Mouse (Mus musculus) lung, postnatal 0 days (tissue): ENCODE measurements around the gene Ptgfrn. TPM values are rescaled to one million over a fixed set of nuclear protein-coding genes. Genes with fewer than 3 reads are reported as not detected.

Source experiments
- ATAC-seq: fragments of 200-750 bp; cut with Nextera tagmentation; 2 replicates; pipeline ENCODE4 v1.8.0; 2017; ENCODE audit warnings: moderate library complexity
- DNase-seq: peaks from one replicate; pipeline ENCODE4 v3.0.0-alpha.2; 2016; ENCODE audit warnings: low spot score
- H3K27ac ChIP-seq: fragments of 300-500 bp; sonication (generic); 2 replicates; pipeline ENCODE4 v1.5.1; 2014; ENCODE audit warnings: antibody characterized with exemption, mild to moderate bottlenecking, low read length, mixed read lengths
- H3K27me3 ChIP-seq: fragments of 300-500 bp; sonication (generic); replicated peaks from 2 replicates; pipeline ENCODE4 v1.6.1; 2014; ENCODE audit warnings: low read length, mixed read lengths; ENCODE audit not compliant: insufficient read depth
- H3K36me3 ChIP-seq: fragments of 300-500 bp; sonication (generic); 2 replicates; pipeline ENCODE4 v1.6.1; 2014; ENCODE audit warnings: low read length, mixed read lengths; ENCODE audit not compliant: insufficient read depth
- H3K4me1 ChIP-seq: fragments of 300-500 bp; sonication (generic); 2 replicates; pipeline ENCODE4 v1.6.1; 2014; ENCODE audit warnings: antibody characterized with exemption, low read depth, low read length, mixed read lengths; ENCODE audit not compliant: insufficient read depth
- H3K4me2 ChIP-seq: fragments of 300-500 bp; sonication (generic); replicated peaks from 2 replicates; pipeline ENCODE4 v1.6.1; 2014; ENCODE audit warnings: low read depth, mild to moderate bottlenecking, low read length, moderate library complexity, mixed read lengths
- H3K4me3 ChIP-seq: fragments of 300-500 bp; sonication (generic); 2 replicates; pipeline ENCODE4 v1.5.1; 2014; ENCODE audit warnings: low read depth, low read length
- H3K9ac ChIP-seq: fragments of 300-500 bp; sonication (generic); replicated peaks from 2 replicates; pipeline ENCODE4 v1.6.1; 2014; ENCODE audit warnings: low read depth, mild to moderate bottlenecking
- H3K9me3 ChIP-seq: fragments of 300-500 bp; sonication (generic); 2 replicates; pipeline ENCODE4 v1.6.1; 2016; ENCODE audit warnings: low read length, mixed read lengths
- CTCF ChIP-seq: IDR thresholded peaks from 2 replicates; pipeline ENCODE4 v1.5.1; 2016; ENCODE audit warnings: antibody characterized with exemption, mild to moderate bottlenecking
- EP300 ChIP-seq: IDR thresholded peaks from 2 replicates; pipeline ENCODE4 v1.6.1; 2016; ENCODE audit warnings: antibody characterized with exemption, mild to moderate bottlenecking, control low read depth
- WGBS: fragments of 180-500 bp; shearing (Covaris S2); extraction: QIAGEN DNeasy Blood & Tissue Kit; methylation state at CpG from one replicate; pipeline ENCODE4 v1.1.7; 2014; 5-methylcytosine and 5-hydroxymethylcytosine counted together
- polyA plus RNA-seq: library from polyadenylated mRNA; unstranded; fragments of >200 nt; fragmentation: Nextera tagmentation; extraction: Ambion mirVana; gene quantifications from 2 replicates; pipeline ENCODE4 v1.2.1, GENCODE M21; 2015

Gene Ptgfrn
- polyA plus RNA-seq, 1 experiment from 2014 or later, result 10.2 TPM

- no peak overlapping the region for H3K4me3 ChIP-seq
- peak; percentile 68 for DNase-seq
- H3K27me3 ChIP-seq, result no peaks in the 10 kb centered on the region
- no peaks in the 10 kb centered on the region for H3K9me3 ChIP-seq
- WGBS, result 45% methylated on average over 7 of the region's 7 CpGs
- no peak overlapping the region for H3K9ac ChIP-seq
- H3K36me3 ChIP-seq, result no peaks in the 10 kb centered on the region
- H3K4me2 ChIP-seq, result no peak overlapping the region
- 0 out of 2 replicates have a peak, but pooled peaks have one; percentile 20 for ATAC-seq
- no peak overlapping the region for H3K27ac ChIP-seq
- H3K4me1 ChIP-seq, result peaks cover 4% of the 10 kb centered on the region; the same call in 1 of the 2 replicates
- TF ChIP-seq CTCF, result no peak
- no peak for TF ChIP-seq EP300
Observed at GRCm38 (mm10) chr3:101031456-101032142, 78.5 kb downstream of the Ptgfrn start.

GRCm38 (mm10) chr3:101030630-101031029 lies 79.4 kb downstream of the Ptgfrn start:
- no peak for TF ChIP-seq EP300
- no peak for TF ChIP-seq CTCF
- Histone ChIP-seq H3K9ac (no peak overlapping the region), H3K4me3 (no peak overlapping the region), H3K36me3 (no peaks in the 10 kb centered on the region), H3K9me3 (no peaks in the 10 kb centered on the region), H3K27ac (peak overlapping the region; percentile 57), H3K4me2 (no peak overlapping the region), H3K27me3 (no peaks in the 10 kb centered on the region), H3K4me1 (peaks cover 4% of the 10 kb centered on the region; the same call in 1 of the 2 replicates)
- 96% methylated on average over 1 of the region's 1 CpGs for WGBS
- ATAC-seq, result no peak; the same call in 1 of the 2 replicates
- peak; percentile 68 for DNase-seq

- Histone ChIP-seq H3K27me3 (no peaks in the 10 kb centered on the region), H3K4me2 (no peak within 1 kb of the TSS), H3K36me3 (no peaks in the 10 kb centered on the region), H3K27ac (no peak within 1 kb of the TSS), H3K4me1 (peaks cover 4% of the 10 kb centered on the region; the same call in 1 of the 2 replicates), H3K9ac (no peak within 1 kb of the TSS), H3K4me3 (no peak within 1 kb of the TSS), H3K9me3 (no peaks in the 10 kb centered on the region)
- 86% methylated on average over 4 of the region's 4 CpGs for WGBS
- TF ChIP-seq EP300, result no peak
- no peak for TF ChIP-seq CTCF
- ATAC-seq (no peak), DNase-seq (no peak)
Observed at GRCm38 (mm10) chr3:101029339-101029738, 80.7 kb downstream of the Ptgfrn start, which contains the start of gene Cd101. TSS of gene Cd101 (minus strand) at chr3:101029556.

- H3K27ac ChIP-seq, result no peak overlapping the region
- WGBS, result 39% methylated on average over 1 of the region's 1 CpGs
Observed at GRCm38 (mm10) chr3:101026741-101027140, 83.3 kb downstream of the Ptgfrn start.

GRCm38 (mm10) chr3:101022967-101023366 lies 87.1 kb downstream of the Ptgfrn start:
- TF ChIP-seq CTCF (no peak), EP300 (no peak)
- Histone ChIP-seq H3K4me3 (no peak overlapping the region), H3K27ac (no peak overlapping the region), H3K27me3 (no peaks in the 10 kb centered on the region), H3K9ac (no peak overlapping the region), H3K4me1 (no peaks in the 10 kb centered on the region), H3K4me2 (no peak overlapping the region), H3K9me3 (no peaks in the 10 kb centered on the region), H3K36me3 (no peaks in the 10 kb centered on the region)
- WGBS, result 80% methylated on average over 6 of the region's 6 CpGs
- ATAC-seq (no peak), DNase-seq (no peak)

More at GRCm38 (mm10) chr3:101026741-101027140, 83.3 kb downstream of the Ptgfrn start:
- Histone ChIP-seq H3K4me2 (no peak overlapping the region), H3K27me3 (no peaks in the 10 kb centered on the region), H3K9me3 (no peaks in the 10 kb centered on the region), H3K36me3 (no peaks in the 10 kb centered on the region), H3K4me3 (no peak overlapping the region), H3K4me1 (no peaks in the 10 kb centered on the region; the same call in 1 of the 2 replicates), H3K9ac (no peak overlapping the region)
- peak; percentile 85 for ATAC-seq
- peak; percentile 76 for TF ChIP-seq EP300
- no peak for TF ChIP-seq CTCF
- DNase-seq, result peak; percentile 63

GRCm38 (mm10) chr3:101021481-101022051 lies 88.5 kb downstream of the Ptgfrn start:
- Histone ChIP-seq H3K4me2 (no peak overlapping the region), H3K4me3 (no peak overlapping the region), H3K27me3 (no peaks in the 10 kb centered on the region), H3K9ac (no peak overlapping the region), H3K36me3 (no peaks in the 10 kb centered on the region), H3K4me1 (no peaks in the 10 kb centered on the region), H3K27ac (no peak overlapping the region), H3K9me3 (no peaks in the 10 kb centered on the region)
- DNase-seq (no peak), ATAC-seq (no peak)
- WGBS, result 70% methylated on average over 8 of the region's 8 CpGs
- TF ChIP-seq CTCF (no peak), EP300 (no peak)
